Mouse (Mus musculus) liver, embryonic 14.5 days (tissue): Measurements from ENCODE around the gene Pgm2. TPM values are rescaled to one million over a fixed set of nuclear protein-coding genes. Genes with fewer than 3 reads are reported as not detected.
A peak's percentile ranks its signal among the peaks of the same experiment; 100 is the strongest.

Experiments
- ATAC-seq: fragments of 200-750 bp; cut with Nextera tagmentation; 2 replicates; pipeline ENCODE4 v1.8.0; 2017; ENCODE audit warnings: moderate number of reproducible peaks, mild to moderate bottlenecking, moderate library complexity; ENCODE audit not compliant: insufficient read depth
- DNase-seq, 3 experiments: peaks; one replicate each; pipeline ENCODE4 v3.0.0-alpha.2; 2012 to 2013; ENCODE audit warnings: low read depth in 3 of 3, low spot score in 3 of 3
- H3K27ac ChIP-seq: fragments of 300-500 bp; sonication (generic); 2 replicates; pipeline ENCODE4 v1.5.1; 2014; ENCODE audit warnings: moderate library complexity, mild to moderate bottlenecking, control low read depth, inconsistent platforms
- H3K27me3 ChIP-seq: fragments of 300-500 bp; sonication (generic); 2 replicates; pipeline ENCODE4 v1.6.1; 2014; ENCODE audit warnings: mild to moderate bottlenecking, low read length, moderate library complexity; ENCODE audit not compliant: control insufficient read depth, insufficient read depth
- H3K36me3 ChIP-seq: fragments of 300-500 bp; sonication (generic); replicated peaks from 2 replicates; pipeline ENCODE4 v1.6.1; 2014; ENCODE audit warnings: low read depth; ENCODE audit not compliant: control insufficient read depth, insufficient read depth
- H3K4me1 ChIP-seq, 2 experiments: fragments of 200-500 bp in 1 of 2; fragments of 300-500 bp in 1 of 2; sonication (generic) in 1 of 2; replicated peaks; 2 replicates each; pipeline ENCODE4 v1.6.1; 2012 to 2014; ENCODE audit warnings: antibody characterized with exemption in 1 of 2, inconsistent platforms in 1 of 2, low read length in 1 of 2; ENCODE audit not compliant: control insufficient read depth in 2 of 2, insufficient read depth in 2 of 2
- H3K4me2 ChIP-seq: fragments of 300-500 bp; sonication (generic); 2 replicates; pipeline ENCODE4 v1.6.1; 2014; ENCODE audit warnings: low read depth, mild to moderate bottlenecking, control low read depth, moderate library complexity
- H3K4me3 ChIP-seq, 2 experiments: fragments of 200-500 bp in 1 of 2; fragments of 300-500 bp in 1 of 2; sonication (generic) in 1 of 2; 2 replicates each; pipeline ENCODE4 v1.5.1; 2012 to 2014; ENCODE audit warnings: low read depth in 2 of 2, low read length in 2 of 2, mild to moderate bottlenecking in 2 of 2, control low read depth in 1 of 2, inconsistent platforms in 1 of 2, moderate library complexity in 1 of 2; ENCODE audit not compliant: insufficient read depth in 1 of 2
- H3K9ac ChIP-seq: fragments of 300-500 bp; sonication (generic); replicated peaks from 2 replicates; pipeline ENCODE4 v1.6.1; 2014; ENCODE audit warnings: mild to moderate bottlenecking, control low read depth, moderate library complexity
- H3K9me3 ChIP-seq: fragments of 300-500 bp; sonication (generic); 2 replicates; pipeline ENCODE4 v1.6.1; 2016; ENCODE audit warnings: low read length, mixed read lengths; ENCODE audit not compliant: control insufficient read depth
- CTCF ChIP-seq: IDR thresholded peaks from 2 replicates; pipeline ENCODE4 v1.5.1; 2016; ENCODE audit warnings: antibody characterized with exemption, low read depth, control low read depth
- EP300 ChIP-seq: IDR thresholded peaks from 2 replicates; pipeline ENCODE4 v1.6.1; 2016; ENCODE audit warnings: antibody characterized with exemption, low read depth
- WGBS: fragments of 180-500 bp; shearing (Covaris S2); extraction: QIAGEN DNeasy Blood & Tissue Kit; methylation state at CpG from one replicate; pipeline ENCODE4 v1.1.7; 2014; ENCODE audit not compliant: insufficient replicate concordance; 5-methylcytosine and 5-hydroxymethylcytosine counted together
- polyA plus RNA-seq, 2 experiments: library from polyadenylated mRNA; depleted of rRNA in 1 of 2; stranded (reverse) in 1 of 2; unstranded in 1 of 2; fragments of >200 nt; fragmentation: Nextera tagmentation in 1 of 2; extraction: Ambion mirVana in 1 of 2; gene quantifications; 2 replicates each; pipeline versions ENCODE4 v1.2.1 to v1.2.3; 2012 to 2014

Pgm2 gene
- polyA plus RNA-seq, 2 experiments = 10.5 to 18.2 TPM

DNA sequence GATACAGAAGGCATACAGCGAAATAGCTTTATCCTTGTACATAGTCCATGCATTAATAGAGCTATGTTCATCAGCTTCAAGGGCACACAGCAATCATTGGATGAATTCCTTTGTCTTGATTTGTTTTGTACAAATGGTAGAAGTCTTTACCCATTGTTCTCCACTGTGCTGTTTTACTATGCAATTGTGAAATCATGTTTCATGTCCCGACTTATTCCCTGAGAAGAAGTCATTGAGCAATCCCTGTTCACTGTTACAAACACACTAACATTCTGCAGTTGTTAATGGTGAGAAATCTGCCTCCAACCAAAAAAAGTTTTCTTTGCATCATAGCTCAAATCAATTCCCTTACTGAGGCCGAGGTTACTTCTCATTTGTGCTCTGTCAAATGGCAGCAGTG, 47.5 kb downstream of the Pgm2 start:
- Histone ChIP-seq H3K4me3 (no peak overlapping the region), H3K36me3 (no peaks in the 10 kb centered on the region), H3K4me1 (no peaks in the 10 kb centered on the region), H3K4me2 (no peak overlapping the region), H3K9me3 (no peaks in the 10 kb centered on the region), H3K27ac (no peak overlapping the region), H3K27me3 (no peaks in the 10 kb centered on the region), H3K9ac (no peak overlapping the region)
- DNase-seq (no peak), ATAC-seq (no peak)
- TF ChIP-seq CTCF = no peak
- no peak for TF ChIP-seq EP300
- WGBS = 51% methylated on average over 3 of the region's 3 CpGs

DNA sequence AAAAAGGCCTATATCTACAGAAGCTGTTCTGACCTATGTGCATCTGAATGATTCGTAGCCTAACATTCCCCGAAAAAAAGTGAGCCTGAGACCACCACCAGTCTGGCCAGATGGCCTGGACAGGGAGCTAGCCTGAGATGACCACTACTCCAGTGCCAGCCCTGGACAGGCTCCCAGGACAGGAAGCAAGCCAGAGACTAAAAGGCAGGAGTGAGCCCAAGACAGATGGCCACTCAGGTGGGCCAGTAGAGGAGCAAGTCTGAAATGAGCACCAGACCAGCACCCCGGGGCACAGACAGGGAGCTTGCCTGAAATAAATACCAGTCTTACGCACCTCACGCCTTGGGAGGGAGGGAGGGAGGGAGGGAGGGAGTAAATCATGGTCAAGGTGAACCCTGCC, 51.6 kb downstream of the Pgm2 start:
- 66% methylated on average over 5 of the region's 5 CpGs for WGBS
- Histone ChIP-seq H3K9ac (no peak overlapping the region), H3K27me3 (no peaks in the 10 kb centered on the region), H3K36me3 (no peaks in the 10 kb centered on the region), H3K4me3 (no peak overlapping the region), H3K27ac (no peak overlapping the region), H3K4me1 (peaks cover 4 to 5% of the 10 kb centered on the region in 2 experiments; a peak in 3 of 4 replicates), H3K4me2 (no peak overlapping the region), H3K9me3 (no peaks in the 10 kb centered on the region)
- no peak for DNase-seq
- no peak for ATAC-seq
- no peak for TF ChIP-seq EP300
- TF ChIP-seq CTCF = no peak

DNA sequence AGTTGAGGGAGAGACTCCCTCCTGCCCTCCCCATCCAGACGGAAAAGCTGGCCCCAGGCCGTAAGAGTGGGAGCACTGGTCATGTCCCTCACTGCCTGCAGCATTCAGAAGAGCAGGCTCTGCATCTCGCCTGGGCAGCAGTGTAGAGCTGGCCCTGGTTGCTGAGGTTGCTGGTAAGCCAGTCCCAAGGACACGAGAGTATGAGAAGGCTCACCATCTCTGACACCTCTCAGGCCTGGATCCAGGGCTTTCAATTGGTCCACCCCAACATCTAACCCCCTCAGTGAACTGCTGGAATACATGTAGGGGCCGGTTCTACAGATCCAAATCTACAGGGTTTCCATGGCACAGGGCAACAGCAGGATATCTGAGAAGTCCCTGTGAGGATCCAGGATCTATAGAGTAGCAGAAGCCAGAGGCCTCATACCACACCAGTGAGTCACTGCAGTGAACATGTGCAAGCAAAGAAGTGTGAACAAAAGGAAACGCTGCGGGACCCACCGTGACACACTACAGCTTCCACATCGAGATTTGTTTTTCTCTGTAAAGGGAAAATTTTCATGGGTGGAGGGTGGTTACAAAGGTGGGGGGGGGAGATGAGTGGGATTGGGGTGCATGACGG, 53.7 kb downstream of the Pgm2 start:
- Histone ChIP-seq H3K4me3 (no peak overlapping the region), H3K9me3 (no peaks in the 10 kb centered on the region), H3K27ac (no peak overlapping the region), H3K4me2 (no peak overlapping the region), H3K27me3 (no peaks in the 10 kb centered on the region), H3K4me1 (peaks cover 8 to 16% of the 10 kb centered on the region in 2 experiments), H3K36me3 (no peaks in the 10 kb centered on the region), H3K9ac (no peak overlapping the region)
- WGBS = 59% methylated on average over 10 of the region's 10 CpGs
- ATAC-seq (no peak), DNase-seq (no peak)
- TF ChIP-seq CTCF = no peak
- TF ChIP-seq EP300 = no peak

DNA sequence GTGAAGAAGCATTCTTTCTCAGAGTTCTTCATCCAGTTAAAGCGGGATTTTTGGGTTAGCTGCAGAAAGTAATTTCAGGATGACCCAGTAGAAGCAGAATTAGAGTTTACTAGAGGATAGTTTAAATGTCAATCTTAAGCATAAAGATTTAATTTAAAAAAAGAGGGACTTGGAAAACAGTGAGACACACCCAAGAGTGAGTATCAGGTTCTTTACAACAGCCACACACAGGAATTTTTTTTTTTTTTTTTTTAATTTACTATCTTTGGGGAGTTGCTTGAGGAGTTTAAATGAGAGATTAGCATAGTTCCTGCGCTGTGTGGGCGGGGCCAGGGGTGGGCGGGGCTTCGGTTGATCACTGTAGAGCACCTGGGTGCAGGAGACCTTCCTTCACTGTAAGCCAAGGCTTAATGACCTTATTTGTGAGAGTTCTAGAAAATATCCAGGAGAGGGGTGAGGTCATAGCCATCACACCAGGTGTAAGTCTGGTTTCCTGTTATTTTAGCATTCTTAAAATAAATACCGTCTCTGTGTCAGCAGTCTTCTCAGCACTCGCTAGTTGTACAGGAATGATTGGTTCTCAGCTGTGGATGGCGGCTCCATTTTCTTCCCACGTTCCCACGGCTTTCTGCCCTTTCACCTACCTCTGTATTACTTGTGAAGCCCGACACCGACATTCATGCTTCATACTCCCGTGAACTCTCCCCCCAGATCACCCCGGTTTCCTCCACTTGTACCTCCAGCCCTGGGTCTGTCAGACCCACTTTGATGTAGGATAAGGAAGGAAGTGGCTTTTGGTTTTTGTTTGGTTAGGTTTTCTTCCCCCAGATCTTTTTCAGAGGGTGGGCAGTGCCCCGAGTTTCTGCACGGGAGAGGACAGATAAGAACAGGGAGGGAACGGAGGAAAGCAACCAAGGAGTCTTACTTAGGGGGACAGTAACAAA, 56.7 kb downstream of the Pgm2 start:
- peak overlapping the region; percentile 57 for H3K9ac ChIP-seq
- peak overlapping the region; percentile 69 for H3K4me2 ChIP-seq
- H3K4me3 ChIP-seq = peak overlapping the region; percentile 43 to 62
- TF ChIP-seq CTCF (no peak), EP300 (no peak)
- peaks cover 8 to 16% of the 10 kb centered on the region in 2 experiments for H3K4me1 ChIP-seq
- H3K9me3 ChIP-seq = no peaks in the 10 kb centered on the region
- peak overlapping the region; percentile 5 for H3K27ac ChIP-seq
- H3K36me3 ChIP-seq = no peaks in the 10 kb centered on the region
- WGBS = 5% methylated on average over 17 of the region's 17 CpGs
- DNase-seq (peak; percentile 51 to 72 (median 55)), ATAC-seq (peak; percentile 93)
- no peaks in the 10 kb centered on the region for H3K27me3 ChIP-seq

DNA sequence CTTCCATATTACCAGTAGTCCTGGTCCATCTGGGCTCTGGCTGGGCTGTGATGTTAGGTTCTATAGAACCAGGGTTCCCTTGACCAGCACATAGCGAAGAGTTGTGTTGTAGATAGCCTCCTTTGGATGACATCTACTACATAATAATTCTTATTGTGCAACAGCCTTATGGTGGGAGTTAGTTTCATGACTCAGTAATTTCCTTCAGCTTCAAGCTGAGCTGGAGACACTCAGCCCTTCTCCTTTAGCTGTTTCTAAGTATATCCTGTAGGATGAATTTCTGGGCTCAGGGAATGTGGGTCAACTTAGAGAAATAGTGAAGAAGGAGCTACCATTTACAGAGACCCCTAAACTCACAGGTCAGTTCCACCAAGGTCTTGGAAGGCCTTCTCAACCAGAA, 60.6 kb downstream of the Pgm2 start:
- Histone ChIP-seq H3K9me3 (no peaks in the 10 kb centered on the region), H3K4me3 (no peak overlapping the region), H3K27ac (no peak overlapping the region), H3K27me3 (no peaks in the 10 kb centered on the region; the same call in 1 of the 2 replicates), H3K9ac (no peak overlapping the region), H3K4me1 (peaks cover 13 to 29% of the 10 kb centered on the region in 2 experiments), H3K4me2 (no peak overlapping the region), H3K36me3 (no peaks in the 10 kb centered on the region)
- ATAC-seq (no peak), DNase-seq (no peak)
- TF ChIP-seq EP300 = no peak
- TF ChIP-seq CTCF = no peak
- whole genome bisulfite sequencing = 60% methylated on average over 1 of the region's 1 CpGs
